13 mouse cellular contexts compared by ENCODE assay signal in the genomic region with DNA sequence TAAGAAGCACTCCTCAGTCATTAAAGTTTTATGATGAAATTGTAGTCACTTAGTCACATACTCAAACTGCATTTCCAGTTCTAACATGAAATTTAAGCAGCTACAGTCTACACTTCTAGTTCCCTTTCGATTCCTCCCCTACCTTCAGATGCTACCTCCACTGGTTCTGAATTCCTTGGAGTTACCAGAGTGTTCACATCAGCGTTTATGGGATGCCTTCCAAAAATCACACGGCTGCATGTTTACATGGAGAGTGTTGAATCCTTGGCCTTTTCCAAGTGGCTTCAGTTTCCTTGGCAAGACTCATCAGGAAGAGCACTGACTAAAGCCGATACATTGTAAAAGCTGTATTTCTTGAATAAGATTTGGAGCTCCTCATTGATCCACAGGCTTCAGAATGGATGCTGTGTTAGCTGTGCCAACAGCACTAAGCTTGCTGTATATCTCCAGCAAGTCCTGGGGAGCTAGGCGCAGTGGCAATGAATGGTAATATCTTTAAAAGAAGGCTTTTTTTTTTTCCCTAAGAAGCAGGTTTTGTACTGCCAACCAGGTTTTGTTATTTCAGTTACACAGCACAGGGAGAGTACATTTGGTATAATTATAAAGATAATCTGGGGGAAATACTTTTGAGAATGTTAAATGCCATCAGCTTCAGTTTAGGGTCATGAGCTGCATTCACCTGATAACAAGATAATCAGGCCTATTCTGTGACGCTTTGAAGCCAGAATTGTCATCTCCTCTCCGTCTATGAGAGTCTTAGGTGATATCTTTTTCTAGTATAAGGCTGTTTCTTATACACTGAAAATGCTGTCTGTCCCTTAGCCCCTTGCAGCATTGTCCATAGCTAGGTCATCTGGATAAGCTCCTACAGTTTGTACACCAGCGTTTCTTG. TPM values are rescaled to one million over a fixed set of nuclear protein-coding genes. Genes with fewer than 3 reads are reported as not detected.
DNase-seq lines count a peak whose midpoint lies in the region; ATAC-seq lines count a peak whose summit lies in the region.
"Had no signal": no experiment of that assay in that cellular context is flagged by ENCODE, and none has a peak within 500 bp of the region (broad histone marks: within the 10 kb centered on the region; RNA-seq: fewer than 3 reads in every experiment).

No protein-coding gene starts in this region.

- peak; percentile 22 for DNase-seq in heart, postnatal 4 days
- DNase-seq in adipocyte (ENCODE audit: low spot score): peak; percentile 37
- peak; percentile 73 for DNase-seq in lung, postnatal 10 days
- no peak for DNase-seq in left cerebral cortex, adult 11 months (ENCODE audit: low spot score)
- DNase-seq in layer of hippocampus, adult 9-11 months: no peak
- DNase-seq: cerebellum, adult 9-11 months had no signal

- H3K4me2 ChIP-seq in heart, embryonic 11.5 days: no peak overlapping the region
- H3K4me2 ChIP-seq in intestine, embryonic 16.5 days (ENCODE audit: low read depth, low read length): no peak overlapping the region
- H3K4me2 ChIP-seq: neural tube, embryonic 13.5 days had no signal

- ATAC-seq in heart, embryonic 11.5 days (replicated peaks; ENCODE audit: insufficient number of reproducible peaks, low FRiP score, low TSS enrichment): no peak
- ATAC-seq in erythroblast, adult 5-6 weeks (replicated peaks; ENCODE audit: low FRiP score, poor library complexity, severe bottlenecking): 0 out of 2 replicates have a peak, but pooled peaks have one; percentile 34
- ATAC-seq in intestine, embryonic 16.5 days: no peak

- no peak overlapping the region for H3K27ac ChIP-seq in heart, embryonic 11.5 days (ENCODE audit: low read depth, low read length)
- no peak overlapping the region for H3K27ac ChIP-seq in intestine, embryonic 16.5 days (ENCODE audit: low read length)
- H3K27ac ChIP-seq: embryonic facial prominence, embryonic 10.5 days; layer of hippocampus, adult 2 months; neural tube, embryonic 13.5 days had no signal

- H3K9me3 ChIP-seq in heart, embryonic 11.5 days (replicated peaks; ENCODE audit: control insufficient read depth, low read length): no peaks in the 10 kb centered on the region
- H3K9me3 ChIP-seq in intestine, embryonic 16.5 days (ENCODE audit: control insufficient read depth, low read length): no peaks in the 10 kb centered on the region
- H3K9me3 ChIP-seq: embryonic facial prominence, embryonic 10.5 days; neural tube, embryonic 13.5 days had no signal

- H3K9ac ChIP-seq in heart, embryonic 11.5 days (ENCODE audit: low read depth, low read length): no peak overlapping the region
- no peak overlapping the region for H3K9ac ChIP-seq in intestine, embryonic 16.5 days (ENCODE audit: low read depth, low read length)
- H3K9ac ChIP-seq: neural tube, embryonic 13.5 days had no signal

- H3K27me3 ChIP-seq in heart, embryonic 11.5 days (ENCODE audit: control insufficient read depth, insufficient read depth, low read length): no peaks in the 10 kb centered on the region
- no peaks in the 10 kb centered on the region for H3K27me3 ChIP-seq in intestine, embryonic 16.5 days (replicated peaks; ENCODE audit: control insufficient read depth, insufficient read depth, low read length)
- H3K27me3 ChIP-seq: CH12.LX; neural tube, embryonic 13.5 days had no signal

- H3K4me1 ChIP-seq in heart, embryonic 11.5 days (ENCODE audit: control insufficient read depth, insufficient read depth, low read length): peaks cover 19% of the 10 kb centered on the region
- H3K4me1 ChIP-seq in intestine, embryonic 16.5 days (ENCODE audit: control insufficient read depth, insufficient read depth, low read length): peaks cover 5% of the 10 kb centered on the region; the same call in 1 of the 2 replicates

- WGBS in heart, embryonic 11.5 days (ENCODE audit: insufficient replicate concordance): 70% methylated on average over 8 of the region's 8 CpGs
- 74% methylated on average over 8 of the region's 8 CpGs for WGBS in intestine, embryonic 16.5 days

- H3K4me3 ChIP-seq in heart, embryonic 11.5 days (ENCODE audit: low read depth, low read length): no peak overlapping the region
- H3K4me3 ChIP-seq in intestine, embryonic 16.5 days (ENCODE audit: low read length): no peak overlapping the region
- H3K4me3 ChIP-seq: embryonic facial prominence, embryonic 10.5 days; layer of hippocampus, adult 2 months; neural tube, embryonic 13.5 days had no signal

- H3K36me3 ChIP-seq in heart, embryonic 11.5 days (ENCODE audit: control insufficient read depth, insufficient read depth, low read length): no peaks in the 10 kb centered on the region
- no peaks in the 10 kb centered on the region for H3K36me3 ChIP-seq in intestine, embryonic 16.5 days (ENCODE audit: control insufficient read depth, insufficient read depth, low read length)
- H3K36me3 ChIP-seq: embryonic facial prominence, embryonic 10.5 days; neural tube, embryonic 13.5 days had no signal

RNA-seq across cellular contexts. Expression of a gene that starts 13.0 kb away (rescaled TPM):
- 10 to 100 TPM; 18.5 to 19.4 TPM for total RNA-seq in heart, postnatal 4 days (2021)
- 4.5 and 5.1 TPM in 2 replicates for polyA plus RNA-seq in heart, embryonic 11.5 days (2014; fragmentation: Nextera tagmentation; extraction: Ambion mirVana)
- total RNA-seq in erythroblast, adult 5-6 weeks (2015; ENCODE audit: low replicate concordance): 20.9 and 21.1 TPM in 2 replicates
- total RNA-seq in erythroblast, adult 5-6 weeks (2017; ENCODE audit: low replicate concordance): 21.2 and 25.1 TPM in 2 replicates
- polyA plus RNA-seq in intestine, embryonic 16.5 days (2015; fragmentation: Nextera tagmentation; extraction: Ambion mirVana): 5.5 and 6.3 TPM in 2 replicates

Comparison
In these comparisons a context has a peak if more than half of its experiments do, and no peak if none do; other contexts are left out.
1. DNase-seq: peak in heart, postnatal 4 days (single experiment), adipocyte (single experiment) and lung, postnatal 10 days (single experiment); none in left cerebral cortex, adult 11 months (single experiment) and layer of hippocampus, adult 9-11 months (single experiment).